Mouse (Mus musculus): ENCODE data around the gene Sytl2.

GRCm38 (mm10) chr7:90312151-90312883 is 10.3 kb downstream of the Sytl2 start:
- TF ChIP-seq CTCF (IDR thresholded peaks at IDR 0.05; ENCODE audit: borderline replicate concordance, control insufficient read depth, extremely low read depth, insufficient read depth, low read length, poor library complexity) (no peak), POLR2A (IDR thresholded peaks at IDR 0.05; ENCODE audit: control insufficient read depth, extremely low read depth, insufficient read depth, low read length, poor library complexity) (no peak)
